Mouse (Mus musculus) heart, embryonic 12.5 days (tissue): ENCODE results near the gene Ccdc85b. TPM values are rescaled to one million over a fixed set of nuclear protein-coding genes. Genes with fewer than 3 reads are reported as not detected.
A peak's percentile ranks its signal among the peaks of the same experiment; 100 is the strongest.

Experiments
- ATAC-seq: fragments of 200-750 bp; cut with Nextera tagmentation; 2 replicates; pipeline ENCODE4 v1.8.0; 2017; ENCODE audit warnings: moderate TSS enrichment, moderate library complexity; ENCODE audit not compliant: insufficient number of reproducible peaks, low FRiP score
- H3K27ac ChIP-seq: fragments of 300-500 bp; sonication (generic); 2 replicates; pipeline ENCODE4 v1.5.1; 2016; ENCODE audit warnings: mild to moderate bottlenecking, moderate library complexity; ENCODE audit not compliant: poor library complexity, severe bottlenecking
- H3K27me3 ChIP-seq: fragments of 300-500 bp; sonication (generic); replicated peaks from 2 replicates; pipeline ENCODE4 v1.6.1; 2016; ENCODE audit warnings: mild to moderate bottlenecking, moderate library complexity
- H3K36me3 ChIP-seq: fragments of 300-500 bp; sonication (generic); 2 replicates; pipeline ENCODE4 v1.6.1; 2016; ENCODE audit warnings: mild to moderate bottlenecking, moderate library complexity
- H3K4me1 ChIP-seq: fragments of 300-500 bp; sonication (generic); replicated peaks from 2 replicates; pipeline ENCODE4 v1.6.1; 2016; ENCODE audit warnings: mild to moderate bottlenecking
- H3K4me2 ChIP-seq: fragments of 300-500 bp; sonication (generic); 2 replicates; pipeline ENCODE4 v1.6.1; 2016; ENCODE audit warnings: mild to moderate bottlenecking, moderate library complexity
- H3K4me3 ChIP-seq: fragments of 300-500 bp; sonication (generic); 2 replicates; pipeline ENCODE4 v1.5.1; 2016; ENCODE audit warnings: mild to moderate bottlenecking
- H3K9ac ChIP-seq: fragments of 300-500 bp; sonication (generic); 2 replicates; pipeline ENCODE4 v1.6.1; 2016; ENCODE audit warnings: mild to moderate bottlenecking, moderate library complexity
- H3K9me3 ChIP-seq: fragments of 300-500 bp; sonication (generic); replicated peaks from 2 replicates; pipeline ENCODE4 v1.6.1; 2016; ENCODE audit warnings: mild to moderate bottlenecking, moderate library complexity
- WGBS: fragments of 180-500 bp; shearing (Covaris S2); methylation state at CpG from one replicate; pipeline ENCODE4 v1.1.7; 2016; 5-methylcytosine and 5-hydroxymethylcytosine counted together
- polyA plus RNA-seq: library from polyadenylated mRNA; unstranded; fragments of >200 nt; fragmentation: Nextera tagmentation; extraction: Ambion mirVana; gene quantifications from 2 replicates; pipeline ENCODE4 v1.2.1, GENCODE M21; 2016

Gene Ccdc85b
- polyA plus RNA-seq, 1 experiment from 2014 or later: 10.5 TPM

DNA sequence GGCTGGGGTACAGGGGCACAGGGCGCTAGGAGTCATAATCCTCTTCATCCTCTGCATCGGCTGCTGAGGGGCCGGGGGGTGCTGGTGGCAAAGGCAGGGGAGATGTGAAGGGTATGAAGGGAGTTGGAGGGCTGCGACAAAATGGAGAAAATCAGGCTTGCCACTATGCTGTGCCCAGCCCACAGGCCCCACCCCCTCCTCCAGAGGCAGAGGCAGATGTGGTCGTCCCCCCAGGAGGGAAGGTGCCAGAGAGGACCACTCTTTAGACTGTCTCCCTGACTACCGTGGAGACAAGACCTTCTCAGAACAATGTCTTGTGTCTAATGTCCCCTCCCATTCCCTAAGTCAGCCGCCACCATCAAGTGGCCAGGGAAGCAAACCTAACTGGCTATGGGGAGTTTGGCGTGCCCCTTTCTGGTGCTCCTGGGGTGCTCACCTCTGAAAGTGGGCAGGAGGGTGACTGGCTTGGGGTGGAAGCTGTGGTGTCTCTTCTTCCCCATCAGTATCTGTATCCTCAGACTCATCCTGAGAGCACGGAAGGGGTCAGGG is 34.7 kb downstream of the Ccdc85b start:
- Histone ChIP-seq H3K4me3 (peak overlapping the region; percentile 89; the same call in 1 of the 2 replicates), H3K4me1 (peaks cover 29% of the 10 kb centered on the region), H3K27ac (no peak overlapping the region), H3K27me3 (no peaks in the 10 kb centered on the region), H3K36me3 (peaks cover 57% of the 10 kb centered on the region), H3K9me3 (no peaks in the 10 kb centered on the region), H3K9ac (peak overlapping the region; percentile 91), H3K4me2 (peak overlapping the region; percentile 94)
- 85% methylated on average over 9 of the region's 9 CpGs for WGBS
- ATAC-seq: no peak

DNA sequence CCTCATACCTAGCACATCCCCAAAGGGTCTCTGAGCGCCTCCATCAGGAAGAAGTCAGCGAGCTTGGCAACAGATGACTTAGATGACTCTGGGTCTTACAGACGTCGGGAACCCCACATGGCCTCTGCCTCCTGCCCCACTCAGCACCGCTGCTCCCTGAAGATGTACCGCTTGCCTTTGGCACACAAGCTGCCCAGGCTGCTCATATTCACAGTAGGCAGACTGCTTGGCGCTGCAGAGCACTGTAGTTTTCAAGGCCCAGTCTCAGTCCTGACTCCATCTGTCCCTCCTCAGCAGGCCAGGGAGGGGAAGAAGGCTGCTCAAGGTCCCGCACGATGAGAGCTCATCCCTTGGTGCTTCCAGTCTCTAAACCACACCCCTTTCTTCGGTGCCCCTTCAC is 35.4 kb downstream of the Ccdc85b start:
- 87% methylated on average over 10 of the region's 10 CpGs for WGBS
- Histone ChIP-seq H3K27ac (no peak overlapping the region), H3K4me3 (no peak overlapping the region), H3K4me1 (peaks cover 29% of the 10 kb centered on the region), H3K9ac (no peak overlapping the region), H3K4me2 (no peak overlapping the region), H3K27me3 (no peaks in the 10 kb centered on the region), H3K36me3 (peaks cover 53% of the 10 kb centered on the region), H3K9me3 (no peaks in the 10 kb centered on the region)
- ATAC-seq: no peak

DNA sequence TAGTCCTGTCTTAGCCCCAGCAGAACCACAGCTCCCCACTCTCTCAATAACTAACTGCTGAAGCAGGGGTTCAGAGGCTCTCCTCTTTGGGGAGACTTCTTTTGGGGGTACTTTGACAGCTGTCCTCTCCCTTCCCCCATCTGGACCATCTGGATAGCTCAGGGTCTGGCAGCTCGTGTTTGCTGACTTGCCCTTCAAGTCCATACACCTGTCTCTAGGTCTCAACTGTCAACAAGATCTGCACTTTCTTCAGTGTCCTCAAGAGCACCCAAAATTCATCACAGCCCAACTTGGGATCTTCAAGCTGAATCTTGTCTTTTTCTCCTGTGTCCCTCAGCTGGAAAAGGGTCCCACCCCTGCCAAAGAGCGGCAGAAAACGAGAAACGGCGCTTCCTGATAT is 35.9 kb downstream of the Ccdc85b start:
- Histone ChIP-seq H3K4me3 (no peak overlapping the region), H3K27me3 (no peaks in the 10 kb centered on the region), H3K4me1 (peaks cover 27% of the 10 kb centered on the region), H3K36me3 (peaks cover 48% of the 10 kb centered on the region), H3K9me3 (no peaks in the 10 kb centered on the region), H3K9ac (no peak overlapping the region), H3K27ac (no peak overlapping the region), H3K4me2 (no peak overlapping the region)
- no peak for ATAC-seq
- 88% methylated on average over 5 of the region's 5 CpGs for WGBS

DNA sequence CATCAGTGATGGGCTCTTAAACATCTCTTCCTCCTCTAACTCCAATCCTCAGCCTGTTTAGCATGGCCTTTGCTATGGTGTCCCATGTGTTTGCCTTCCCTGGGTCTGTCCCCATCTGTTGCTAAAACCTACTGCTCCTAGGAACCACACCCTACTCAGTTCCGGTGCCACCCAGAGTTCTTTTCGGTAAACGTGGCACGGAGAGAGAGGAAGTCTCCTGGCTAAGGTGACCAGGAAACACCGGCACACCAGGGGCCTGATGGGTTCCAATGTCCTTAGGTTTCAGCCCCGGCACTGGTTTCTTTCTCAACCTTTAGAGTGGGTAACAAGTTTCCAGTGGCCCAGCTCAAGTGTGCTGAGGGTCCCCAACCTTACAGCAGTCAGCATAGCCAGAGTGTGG is 37.1 kb downstream of the Ccdc85b start:
- peaks cover 15% of the 10 kb centered on the region for H3K4me1 ChIP-seq
- 91% methylated on average over 6 of the region's 6 CpGs for WGBS
- ATAC-seq: no peak
- peaks cover 39% of the 10 kb centered on the region for H3K36me3 ChIP-seq
- no peaks in the 10 kb centered on the region for H3K9me3 ChIP-seq
- H3K27ac ChIP-seq: no peak overlapping the region
- H3K4me3 ChIP-seq: no peak overlapping the region
- no peaks in the 10 kb centered on the region for H3K27me3 ChIP-seq
- H3K9ac ChIP-seq: no peak overlapping the region
- H3K4me2 ChIP-seq: no peak overlapping the region

DNA sequence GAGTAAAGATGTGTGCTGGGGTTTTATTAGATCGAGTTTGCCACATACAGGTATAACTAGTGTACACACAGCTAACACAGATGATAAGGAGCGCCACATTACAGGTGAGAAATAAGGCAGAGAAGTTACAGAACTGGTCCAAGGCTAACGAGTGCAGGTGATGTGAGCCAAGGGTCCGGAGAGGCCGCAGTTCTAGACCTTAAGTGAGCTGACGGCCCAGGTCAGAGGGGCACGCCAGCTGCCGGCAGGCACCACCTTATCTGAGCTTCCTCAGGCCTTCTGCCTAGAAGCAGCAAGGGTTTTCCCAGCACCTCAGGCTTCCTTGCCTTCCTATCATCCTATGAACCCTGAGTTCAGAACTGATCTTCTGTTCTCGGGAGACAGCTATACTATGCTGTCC is 38.1 kb downstream of the Ccdc85b start:
- WGBS: 82% methylated on average over 9 of the region's 9 CpGs
- Histone ChIP-seq H3K4me1 (peaks cover 14% of the 10 kb centered on the region), H3K9ac (no peak overlapping the region; the same call in 1 of the 2 replicates), H3K36me3 (peaks cover 39% of the 10 kb centered on the region), H3K27me3 (no peaks in the 10 kb centered on the region), H3K4me3 (no peak overlapping the region), H3K9me3 (no peaks in the 10 kb centered on the region), H3K4me2 (no peak overlapping the region), H3K27ac (no peak overlapping the region)
- no peak for ATAC-seq

DNA sequence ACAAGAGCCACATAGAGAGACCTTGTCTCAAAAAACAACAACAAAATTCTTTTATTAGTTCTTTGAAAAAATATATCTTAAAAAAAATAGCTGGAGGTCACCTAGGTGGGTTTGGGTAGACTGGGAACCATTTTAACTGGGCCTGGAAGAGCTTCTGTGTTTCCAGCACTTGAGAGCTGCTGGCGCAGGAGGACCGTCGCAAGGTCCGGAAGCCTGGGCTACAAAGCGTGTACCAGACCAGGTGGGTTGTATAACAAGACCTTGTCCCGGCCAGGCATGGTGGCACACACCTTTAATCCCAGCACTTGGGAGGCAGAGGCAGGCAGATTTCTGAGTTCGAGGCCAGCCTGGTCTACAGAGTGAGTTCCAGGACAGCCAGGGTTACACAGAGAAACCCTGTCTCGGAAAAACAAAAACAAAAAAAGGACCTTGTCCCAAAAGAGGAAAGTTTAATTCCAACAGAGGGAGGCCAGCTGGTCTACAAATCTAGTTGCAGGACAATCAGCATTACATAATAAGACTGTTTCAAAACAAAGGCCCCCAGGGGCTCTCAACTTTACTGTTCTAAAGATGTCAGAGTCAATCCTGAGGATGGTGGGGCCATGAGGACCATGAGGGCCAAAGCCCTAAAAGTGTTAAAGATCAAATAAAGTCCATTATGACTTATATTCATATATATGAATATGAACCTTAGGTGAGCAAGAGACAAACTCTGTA is 38.8 kb downstream of the Ccdc85b start:
- Histone ChIP-seq H3K4me1 (peaks cover 17% of the 10 kb centered on the region), H3K27ac (no peak overlapping the region), H3K9me3 (no peaks in the 10 kb centered on the region), H3K27me3 (no peaks in the 10 kb centered on the region), H3K9ac (no peak overlapping the region), H3K4me3 (no peak overlapping the region), H3K4me2 (no peak overlapping the region), H3K36me3 (peaks cover 39% of the 10 kb centered on the region)
- ATAC-seq: no peak
- 91% methylated on average over 8 of the region's 8 CpGs for WGBS

DNA sequence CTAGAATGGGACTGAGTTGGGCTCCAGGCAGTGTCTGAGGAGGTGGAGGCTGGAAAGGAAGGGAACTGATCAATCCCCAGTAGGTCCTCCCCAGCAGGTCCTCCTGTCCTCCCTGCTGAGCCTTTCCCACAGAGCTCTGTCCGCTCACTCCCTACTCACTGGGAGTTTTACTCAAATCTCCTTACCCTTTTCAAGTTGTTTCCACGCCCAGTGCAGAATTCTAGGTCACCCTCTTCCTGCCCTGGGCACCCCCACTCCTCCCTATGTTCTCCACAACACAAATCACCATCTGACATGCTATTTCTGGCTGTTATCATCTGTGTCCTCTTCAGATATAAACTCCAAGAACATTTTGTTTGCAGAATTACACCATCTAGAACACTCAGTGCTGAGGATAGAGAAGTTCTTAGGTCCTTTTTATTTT is 43.1 kb downstream of the Ccdc85b start:
- Histone ChIP-seq H3K36me3 (peaks cover 2% of the 10 kb centered on the region), H3K27me3 (no peaks in the 10 kb centered on the region), H3K9me3 (no peaks in the 10 kb centered on the region), H3K27ac (no peak overlapping the region), H3K4me3 (no peak overlapping the region), H3K9ac (no peak overlapping the region), H3K4me1 (peaks cover 9% of the 10 kb centered on the region), H3K4me2 (no peak overlapping the region)
- no peak for ATAC-seq
- WGBS: 57% methylated on average over 2 of the region's 2 CpGs

DNA sequence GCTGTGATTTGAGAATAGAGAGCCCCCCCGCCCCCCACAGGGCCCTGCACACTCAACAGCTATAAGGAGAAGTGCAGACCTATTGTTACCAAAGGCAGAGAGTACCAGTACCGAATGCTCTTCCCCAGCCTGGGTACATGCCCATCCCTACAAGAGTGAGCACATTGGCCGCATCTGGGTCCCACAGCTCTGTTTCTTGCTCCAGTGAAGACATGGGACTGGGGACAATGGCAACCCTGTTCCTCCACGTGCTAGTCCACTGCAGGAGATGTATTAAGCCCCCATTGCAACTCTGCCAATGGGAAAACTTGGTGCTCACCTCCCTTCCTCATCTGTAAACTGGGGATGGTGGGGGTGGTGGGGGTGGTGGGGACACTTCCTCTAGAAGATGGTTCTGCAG is 43.9 kb downstream of the Ccdc85b start:
- ATAC-seq: no peak
- WGBS: 72% methylated on average over 4 of the region's 4 CpGs
- Histone ChIP-seq H3K27ac (no peak overlapping the region), H3K4me2 (no peak overlapping the region), H3K9ac (no peak overlapping the region), H3K4me3 (no peak overlapping the region), H3K36me3 (no peaks in the 10 kb centered on the region), H3K4me1 (peaks cover 10% of the 10 kb centered on the region), H3K27me3 (no peaks in the 10 kb centered on the region), H3K9me3 (no peaks in the 10 kb centered on the region)

DNA sequence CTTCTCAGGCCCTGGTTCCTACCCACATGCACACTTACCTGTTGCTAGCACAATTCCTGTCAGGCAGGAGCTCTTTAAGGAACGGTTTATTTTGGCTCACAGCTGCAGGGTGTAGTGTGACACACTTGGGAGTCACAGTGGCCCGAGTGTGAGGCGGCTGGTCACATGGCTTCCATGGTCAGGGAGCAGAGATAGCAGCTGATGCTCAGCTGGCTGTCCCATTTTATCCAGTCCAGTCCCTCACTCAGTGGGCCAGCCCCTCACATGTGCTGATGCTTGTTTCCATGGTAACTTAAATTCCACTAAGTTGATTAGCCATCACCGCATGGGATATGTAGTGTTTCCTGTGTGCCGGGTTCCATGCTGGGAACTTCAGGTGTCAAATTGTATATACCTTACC is 45.7 kb downstream of the Ccdc85b start:
- ATAC-seq: no peak
- no peaks in the 10 kb centered on the region for H3K27me3 ChIP-seq
- no peak overlapping the region for H3K4me2 ChIP-seq
- H3K4me1 ChIP-seq: peaks cover 26% of the 10 kb centered on the region
- 62% methylated on average over 5 of the region's 5 CpGs for WGBS
- H3K27ac ChIP-seq: no peak overlapping the region
- H3K4me3 ChIP-seq: no peak overlapping the region
- no peaks in the 10 kb centered on the region for H3K36me3 ChIP-seq
- H3K9ac ChIP-seq: no peak overlapping the region
- no peaks in the 10 kb centered on the region for H3K9me3 ChIP-seq

DNA sequence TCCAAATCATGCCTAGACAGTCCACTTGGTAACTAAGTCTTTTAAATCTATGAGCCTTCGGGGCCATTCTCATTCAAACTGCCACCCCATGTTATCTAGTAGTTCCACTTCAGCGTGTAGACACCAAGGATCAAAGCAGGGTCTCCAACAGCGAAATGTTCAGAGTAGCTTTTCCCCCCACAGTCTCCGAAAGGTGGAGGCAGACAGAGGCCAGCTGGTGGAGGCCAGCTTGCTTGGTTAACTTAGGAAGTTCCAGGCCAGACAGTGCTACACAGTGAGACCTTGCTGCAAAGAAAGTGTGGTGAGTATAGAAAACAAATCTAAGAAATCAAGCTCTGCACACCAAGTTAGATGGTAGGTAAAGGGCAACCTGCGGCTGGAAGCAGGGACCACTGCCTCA is 47.1 kb downstream of the Ccdc85b start:
- H3K9ac ChIP-seq: no peak overlapping the region
- no peaks in the 10 kb centered on the region for H3K27me3 ChIP-seq
- no peak overlapping the region for H3K4me2 ChIP-seq
- ATAC-seq: no peak
- WGBS: 73% methylated on average over 5 of the region's 5 CpGs
- no peaks in the 10 kb centered on the region for H3K36me3 ChIP-seq
- no peak overlapping the region for H3K27ac ChIP-seq
- H3K9me3 ChIP-seq: no peaks in the 10 kb centered on the region
- H3K4me3 ChIP-seq: no peak overlapping the region
- peaks cover 29% of the 10 kb centered on the region for H3K4me1 ChIP-seq

DNA sequence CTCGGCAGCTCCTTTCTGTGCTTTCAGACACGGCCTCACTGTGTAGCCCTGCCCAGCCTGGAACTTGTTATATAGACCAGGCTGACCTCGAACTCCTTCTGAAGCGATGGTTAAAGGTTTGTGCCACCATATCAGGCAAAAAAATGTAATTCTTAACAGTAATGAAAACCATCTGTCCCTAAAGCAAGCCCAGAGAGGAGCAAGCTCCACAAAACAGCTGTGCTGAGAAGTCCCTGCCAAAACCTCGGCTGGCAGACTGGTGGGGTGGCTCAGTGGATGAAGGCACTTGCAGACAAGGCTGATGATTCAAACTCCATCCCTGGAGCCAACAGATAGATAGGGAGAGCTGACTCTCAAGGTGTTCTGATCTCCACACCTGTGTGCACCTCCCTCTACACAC is 48.6 kb downstream of the Ccdc85b start:
- Histone ChIP-seq H3K4me3 (no peak overlapping the region), H3K4me2 (no peak overlapping the region), H3K9ac (0 out of 2 replicates have a peak overlapping the region, but pooled peaks have one; percentile 11), H3K27me3 (no peaks in the 10 kb centered on the region), H3K9me3 (no peaks in the 10 kb centered on the region), H3K4me1 (peaks cover 25% of the 10 kb centered on the region), H3K36me3 (no peaks in the 10 kb centered on the region), H3K27ac (no peak overlapping the region; the same call in 1 of the 2 replicates)
- WGBS: 80% methylated on average over 5 of the region's 5 CpGs
- ATAC-seq: no peak
